Mouse (Mus musculus) right cerebral cortex, postnatal 25 days (tissue): ENCODE measurements around the gene Gabrb1.
"Not testable (repeated sequence)": the region's sequence is repeated elsewhere in the genome, so short reads cannot be mapped to it uniquely, and the experiment has no call there.

ENCODE experiments used
- DNase-seq: peaks from one replicate; pipeline ENCODE4 v3.0.0; 2022

Gabrb1 gene

DNA sequence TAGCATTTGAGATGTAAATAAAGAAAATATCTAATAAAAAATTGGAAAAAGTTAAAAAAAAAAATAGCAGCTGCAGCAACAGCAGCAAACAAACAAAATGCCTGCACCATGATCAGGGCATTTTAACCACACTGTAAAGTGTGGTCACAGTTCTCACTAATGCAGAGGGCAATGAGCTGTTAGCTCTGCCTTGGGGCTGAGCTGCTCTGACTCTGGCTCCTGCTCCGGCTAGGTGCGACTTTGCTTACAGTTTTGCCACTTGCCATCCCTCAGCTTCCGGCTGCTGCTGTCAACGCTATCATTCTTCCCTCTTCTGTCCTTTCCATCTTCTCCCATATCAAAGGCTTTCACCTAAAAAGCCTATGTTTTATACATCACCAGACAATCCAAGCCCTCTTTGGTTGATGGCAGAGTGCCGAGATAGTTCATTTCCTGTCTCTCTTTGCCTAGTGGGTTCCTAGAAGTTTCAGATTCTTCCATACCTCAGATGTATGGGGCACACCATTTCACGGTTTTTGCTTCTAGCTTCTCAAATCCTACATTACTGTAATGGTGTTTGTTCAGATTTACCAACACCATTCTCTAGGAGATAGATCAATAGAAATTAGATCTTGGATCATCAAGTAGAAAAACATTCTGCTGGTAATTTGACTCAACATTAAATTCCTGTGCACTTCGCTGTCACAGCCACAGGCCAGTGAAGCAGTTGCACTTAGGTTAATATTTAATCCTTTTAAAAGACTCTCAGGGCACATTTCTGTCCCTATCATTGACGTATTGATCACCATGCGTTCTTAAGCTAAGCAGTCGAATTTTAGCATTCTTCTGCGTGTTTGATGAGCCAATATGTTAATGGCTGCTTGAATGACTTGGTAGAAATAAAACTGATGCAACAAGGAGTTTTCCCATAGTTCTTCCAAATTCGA is 385.6 kb downstream of the Gabrb1 start:
- no peak for DNase-seq

DNA sequence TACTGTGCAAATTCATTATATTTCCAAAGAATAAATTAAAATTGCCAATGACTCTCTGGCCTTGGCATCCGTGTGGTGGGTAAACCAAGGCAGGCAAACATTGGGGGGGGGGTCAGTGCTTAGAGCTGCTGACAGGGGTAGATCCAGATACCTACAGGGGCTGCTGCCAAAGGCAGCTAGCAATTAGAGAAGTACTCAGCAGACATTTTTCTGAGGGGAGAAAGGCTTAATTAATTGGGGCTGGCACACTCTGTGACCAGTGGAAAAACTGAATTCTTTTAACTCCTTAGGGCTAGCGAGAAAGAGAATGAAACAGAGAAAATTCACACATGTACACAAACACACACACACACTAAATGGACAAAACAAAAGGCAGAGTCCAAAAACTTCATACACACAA is 388.3 kb downstream of the Gabrb1 start:
- no peak for DNase-seq

DNA sequence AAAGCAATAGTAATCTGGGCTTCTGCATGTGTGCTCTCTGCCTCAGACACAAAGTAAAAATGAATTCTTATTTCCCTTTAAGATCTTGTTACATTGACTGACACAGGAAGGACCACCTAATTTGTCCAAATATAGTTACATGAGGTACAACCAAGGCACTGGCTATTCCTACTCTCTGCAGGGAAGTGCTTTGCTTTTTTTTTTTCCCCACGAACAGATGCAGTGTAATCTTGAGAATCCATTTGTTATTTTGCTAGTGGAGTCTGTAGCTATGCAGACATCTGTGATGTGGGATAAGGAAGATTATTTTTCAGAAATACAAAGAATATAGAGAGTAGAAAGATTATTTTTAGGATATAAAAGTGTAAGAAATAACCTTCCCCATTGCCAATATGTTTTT is 406.2 kb downstream of the Gabrb1 start:
- no peak for DNase-seq

DNA sequence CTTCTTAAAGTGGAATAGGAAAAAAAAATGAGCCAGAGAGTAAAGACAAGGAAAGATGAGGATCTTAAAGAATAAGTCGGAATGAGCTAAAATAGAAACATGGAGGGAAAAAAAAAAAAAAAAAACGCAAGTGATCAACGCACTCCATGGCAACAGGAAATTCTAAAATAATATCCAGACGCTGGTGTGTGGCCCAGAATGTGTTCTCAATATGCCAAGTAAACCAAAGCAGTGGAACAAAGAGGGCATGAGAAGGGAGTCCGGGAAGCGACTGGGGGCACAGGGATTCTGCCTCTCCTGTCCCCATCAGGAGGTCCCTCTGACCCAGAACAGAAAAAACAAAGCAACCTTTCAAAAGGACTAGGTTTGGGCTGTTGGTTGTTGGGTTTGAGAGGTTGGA is 410.9 kb downstream of the Gabrb1 start:
- DNase-seq, result no peak

DNA sequence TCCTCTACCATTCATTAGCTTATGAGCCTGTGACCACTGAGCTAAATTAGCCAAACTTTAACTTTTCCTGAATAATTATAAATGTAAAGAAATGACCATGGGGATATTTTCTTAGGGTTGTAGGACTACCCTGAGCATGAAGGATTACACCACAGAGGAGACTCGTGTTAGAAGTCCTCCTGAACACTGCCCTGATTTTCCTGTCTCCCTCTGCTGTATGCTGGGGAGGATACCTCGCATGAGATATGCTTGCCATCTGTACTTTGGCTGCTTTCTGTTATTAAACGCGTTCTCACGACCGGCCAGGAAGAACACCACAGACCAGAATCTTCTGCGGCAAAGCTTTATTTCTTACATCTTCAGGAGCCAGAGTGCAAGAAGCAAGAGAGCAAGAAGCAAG is 411.5 kb downstream of the Gabrb1 start:
- DNase-seq, result not testable (repeated sequence)

DNA sequence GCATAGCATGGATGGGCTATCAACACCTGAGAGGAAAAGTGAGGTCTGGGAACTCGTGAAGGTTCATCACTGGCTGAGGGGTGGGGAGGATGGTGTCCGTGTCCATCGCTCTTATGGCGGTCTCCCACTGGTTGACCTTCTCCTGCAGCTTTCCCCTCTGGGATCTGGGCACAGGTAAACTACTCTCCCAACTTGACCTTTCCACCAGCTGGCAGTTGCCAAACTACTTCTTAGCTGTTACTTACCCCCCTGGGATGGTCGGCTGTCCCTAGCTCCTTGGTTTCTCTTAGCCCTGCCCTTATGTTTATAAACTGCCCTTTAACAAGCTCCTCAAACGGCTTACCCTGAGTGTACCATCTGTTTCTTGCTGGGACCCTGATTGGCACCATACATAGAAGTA is 418.9 kb downstream of the Gabrb1 start:
- no peak for DNase-seq

DNA sequence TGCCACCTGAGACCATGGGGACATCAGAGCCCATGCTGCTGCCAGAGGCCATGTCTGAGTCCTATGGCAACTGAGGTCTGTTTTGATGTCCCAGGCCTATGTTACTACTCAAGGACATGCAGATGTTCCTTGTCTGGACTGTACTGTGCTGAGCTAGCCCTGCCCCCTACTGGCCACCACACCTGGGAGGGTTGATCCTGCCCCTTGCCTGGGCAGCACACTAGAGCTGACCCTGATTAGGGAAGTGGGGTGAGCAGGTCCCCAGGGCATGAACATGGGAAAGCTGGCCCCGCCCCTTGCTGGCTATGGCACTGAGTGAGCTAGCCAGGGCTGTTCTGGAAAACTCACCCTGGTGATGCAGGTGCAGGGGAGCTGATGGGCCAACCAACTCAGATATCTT is 428.6 kb downstream of the Gabrb1 start:
- DNase-seq, result no peak

DNA sequence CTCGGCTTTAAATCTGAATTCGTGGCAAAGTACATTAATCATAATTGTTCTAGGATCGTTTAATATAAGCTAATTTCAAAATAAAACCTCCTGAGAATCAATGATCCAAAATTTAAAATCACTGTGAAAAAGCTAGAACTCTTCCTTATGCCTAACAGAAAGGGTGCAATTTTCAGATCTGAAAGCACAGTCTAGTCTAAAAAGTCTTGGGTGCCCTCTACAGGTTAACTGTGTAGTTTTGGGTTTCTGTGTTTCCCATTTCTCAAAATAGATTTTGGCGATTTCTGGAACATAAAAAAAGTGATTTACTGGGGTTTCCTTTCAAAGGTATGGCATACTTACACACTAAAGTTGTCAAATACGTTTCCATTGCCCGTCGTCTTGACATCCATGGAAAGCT is 436.7 kb downstream of the Gabrb1 start:
- DNase-seq, result no peak

DNA sequence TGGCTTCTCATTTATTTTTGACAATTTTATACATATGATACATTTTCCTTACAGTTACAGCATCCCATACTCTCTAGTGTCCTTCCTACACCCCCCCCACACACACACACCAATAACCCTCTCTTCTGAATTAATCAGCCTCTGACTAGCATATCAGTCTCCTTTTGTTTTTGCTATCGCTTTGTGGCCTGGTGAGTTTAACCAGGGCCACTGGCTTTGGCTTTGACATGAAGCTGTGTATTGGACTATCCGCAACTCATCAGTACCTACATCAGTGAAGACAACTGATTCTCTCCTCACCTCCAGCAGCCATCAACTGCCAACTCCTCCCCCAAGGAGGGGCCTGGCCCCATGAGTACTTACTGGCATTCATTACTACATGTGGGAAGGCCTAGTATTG is 437.1 kb downstream of the Gabrb1 start:
- DNase-seq, result no peak

DNA sequence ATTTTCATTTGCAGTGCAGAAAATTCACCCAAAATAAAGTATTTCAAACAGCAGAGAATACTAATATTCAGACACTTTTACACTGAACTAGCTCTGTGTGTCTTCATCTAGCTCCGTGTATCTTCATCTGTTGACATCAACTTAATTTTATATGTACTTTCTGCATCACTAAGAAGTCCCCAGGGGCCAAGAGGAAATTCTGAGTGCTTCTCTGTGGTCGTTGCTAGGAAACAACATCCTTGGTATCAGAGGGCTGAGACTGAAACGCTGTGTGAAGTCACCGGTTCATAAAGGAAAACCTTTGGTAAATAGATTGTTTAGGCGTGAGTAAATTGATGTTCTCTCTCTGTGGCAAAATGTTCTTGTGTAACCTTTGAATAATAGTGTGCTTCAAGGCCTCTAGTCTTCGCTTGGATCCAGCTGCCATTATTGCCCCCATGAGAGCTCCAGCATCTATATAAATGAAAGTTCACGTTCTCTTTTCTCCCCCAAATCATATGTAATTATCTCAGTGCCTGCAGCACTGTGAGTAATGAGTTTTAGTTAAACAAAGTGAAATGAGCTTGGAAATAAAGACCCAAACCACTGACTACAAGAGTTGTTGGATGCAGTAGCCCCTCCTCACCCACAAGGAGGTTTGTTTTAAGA is 446.5 kb downstream of the Gabrb1 start:
- DNase-seq, result no peak

DNA sequence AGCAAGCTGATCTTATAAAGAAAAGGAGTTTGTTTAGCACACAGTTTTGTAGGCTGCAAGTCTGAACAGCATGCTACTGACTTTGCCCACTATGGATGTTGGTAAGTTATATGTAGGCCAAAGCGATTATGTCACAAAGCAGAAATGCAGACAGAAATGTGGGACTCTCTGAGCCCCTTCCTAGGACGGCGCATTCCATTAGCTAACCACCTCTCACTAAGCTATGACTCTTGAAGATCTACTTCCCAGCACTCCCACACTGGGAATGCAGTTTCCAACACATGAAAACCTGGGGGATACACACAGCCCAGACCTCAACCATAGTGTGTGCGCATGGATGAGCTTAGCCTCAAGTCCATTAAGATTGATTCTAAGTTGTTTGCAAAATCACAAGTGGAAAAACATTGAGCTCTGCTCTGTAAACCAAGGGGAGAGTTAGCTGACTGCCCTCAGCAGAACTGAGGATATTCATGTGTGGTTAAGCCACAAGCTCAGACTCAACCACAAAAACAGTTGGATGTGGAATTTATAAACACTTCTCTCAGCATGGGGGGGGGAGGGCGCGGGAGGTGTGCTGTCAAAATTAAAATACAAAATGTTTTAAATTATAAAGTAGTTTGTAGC is 464.6 kb downstream of the Gabrb1 start:
- no peak for DNase-seq

DNA sequence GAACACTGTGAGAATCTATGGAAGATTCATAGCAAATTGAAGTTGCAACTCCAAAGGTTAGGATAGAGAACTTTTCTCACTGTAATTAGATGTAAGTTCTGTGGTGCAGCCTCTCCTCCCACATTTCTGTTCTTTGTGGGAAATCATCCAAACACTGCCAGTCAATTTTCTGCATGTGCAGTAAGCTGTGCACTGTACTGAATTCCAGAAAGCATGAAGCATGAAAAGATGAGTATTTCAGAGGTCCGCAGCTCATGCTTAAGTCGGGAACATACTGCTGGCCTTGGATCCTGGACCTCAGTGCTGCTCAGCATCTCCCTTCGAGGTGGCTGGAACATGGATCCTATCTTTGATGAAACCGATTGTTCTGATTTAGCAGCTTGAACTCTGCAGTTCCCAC is 468.8 kb downstream of the Gabrb1 start:
- no peak for DNase-seq

DNA sequence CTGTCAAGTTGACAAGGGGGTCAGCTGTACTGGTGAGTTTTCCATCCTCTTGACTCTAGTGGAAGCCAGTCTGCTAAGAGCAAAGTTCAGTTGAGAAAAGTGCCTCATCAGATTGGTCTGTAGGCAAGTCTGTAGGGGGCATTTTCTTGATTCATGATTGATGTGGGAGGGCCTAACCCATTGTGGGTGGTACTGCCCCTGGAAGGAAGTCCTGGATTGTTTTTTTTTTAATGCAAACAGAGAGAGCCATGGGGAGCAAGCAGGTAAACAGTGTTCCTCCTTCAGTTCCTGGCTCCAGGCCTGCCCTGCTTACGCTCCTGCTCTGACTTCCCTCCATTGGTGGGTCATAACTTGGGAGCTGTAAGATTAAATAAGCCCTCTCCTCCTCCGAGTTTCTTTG is 476.0 kb downstream of the Gabrb1 start:
- no peak for DNase-seq

DNA sequence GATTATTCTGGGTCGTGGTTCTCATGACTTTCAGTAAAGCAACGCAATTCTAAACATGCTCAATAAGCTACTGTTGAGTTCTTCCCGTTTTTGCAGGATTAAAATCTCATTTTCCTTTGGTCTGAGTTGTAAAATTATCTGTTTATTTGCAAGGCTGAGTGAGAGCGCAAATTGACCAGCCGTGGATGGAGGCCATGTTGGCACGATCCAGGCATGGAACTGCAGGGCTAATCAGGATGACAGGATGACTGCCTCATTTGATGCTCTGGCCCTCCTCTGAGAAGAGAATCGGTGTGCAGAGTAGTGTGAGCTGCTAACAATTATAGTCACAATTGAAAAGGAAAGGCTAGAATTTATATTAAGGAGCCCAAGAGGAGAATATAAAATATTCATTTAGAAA is 480.3 kb downstream of the Gabrb1 start:
- no peak for DNase-seq

DNA sequence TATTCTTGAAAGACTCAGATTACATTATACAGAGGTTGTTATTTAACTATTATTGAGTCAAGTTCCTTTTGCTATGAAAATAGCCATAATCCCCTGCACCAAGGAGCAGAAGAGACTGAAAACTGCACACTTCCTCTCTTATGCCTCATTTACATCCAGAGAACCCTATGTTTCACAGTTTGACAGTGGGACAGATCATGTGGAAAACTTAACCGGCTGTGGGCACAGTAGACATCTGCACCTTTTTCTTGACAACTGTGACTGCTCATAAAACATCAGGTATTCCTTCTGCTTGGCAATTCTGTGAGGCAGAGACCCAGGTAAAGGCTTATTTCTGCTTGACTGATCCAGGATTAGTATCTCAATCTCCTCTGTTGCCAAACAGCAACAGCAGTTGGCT is 481.7 kb downstream of the Gabrb1 start:
- no peak for DNase-seq

DNA sequence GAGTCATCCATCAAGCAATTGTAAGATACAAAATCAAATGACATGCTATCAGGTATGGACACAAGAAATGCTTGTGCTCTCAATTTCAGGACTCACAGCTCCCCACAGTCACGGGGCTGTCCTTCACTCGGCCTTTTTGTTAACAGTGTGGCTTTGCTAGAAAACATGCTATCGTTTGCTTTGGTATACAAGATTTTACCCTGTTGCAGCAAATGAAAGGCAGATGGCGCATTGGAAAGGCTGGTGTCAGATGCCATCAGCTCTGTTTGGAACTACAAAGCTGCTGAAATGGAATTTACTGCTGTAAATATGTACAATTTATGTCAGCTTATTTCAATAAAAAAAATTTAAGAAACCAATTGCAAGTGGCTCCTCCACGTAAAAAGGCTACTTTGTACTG is 490.8 kb downstream of the Gabrb1 start:
- no peak for DNase-seq

DNA sequence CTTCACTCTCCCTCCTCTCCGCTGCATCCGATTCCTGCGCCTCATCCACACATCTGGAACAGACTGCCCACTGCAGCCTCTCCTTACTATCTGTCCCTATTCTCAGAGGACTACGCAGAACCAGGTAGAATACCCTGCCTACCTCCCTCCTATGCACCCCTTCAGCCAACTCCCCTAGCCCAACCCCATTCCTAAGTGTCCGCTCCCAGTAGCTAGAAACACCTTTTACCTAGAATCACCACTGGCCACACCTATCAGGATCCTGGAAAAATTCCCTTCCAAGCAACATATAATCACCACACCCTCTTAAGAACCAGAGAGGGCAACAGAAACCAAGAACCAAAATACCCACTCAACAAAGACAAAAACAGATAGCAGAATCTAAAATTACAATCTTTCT is 493.0 kb downstream of the Gabrb1 start:
- DNase-seq, result no peak

DNA sequence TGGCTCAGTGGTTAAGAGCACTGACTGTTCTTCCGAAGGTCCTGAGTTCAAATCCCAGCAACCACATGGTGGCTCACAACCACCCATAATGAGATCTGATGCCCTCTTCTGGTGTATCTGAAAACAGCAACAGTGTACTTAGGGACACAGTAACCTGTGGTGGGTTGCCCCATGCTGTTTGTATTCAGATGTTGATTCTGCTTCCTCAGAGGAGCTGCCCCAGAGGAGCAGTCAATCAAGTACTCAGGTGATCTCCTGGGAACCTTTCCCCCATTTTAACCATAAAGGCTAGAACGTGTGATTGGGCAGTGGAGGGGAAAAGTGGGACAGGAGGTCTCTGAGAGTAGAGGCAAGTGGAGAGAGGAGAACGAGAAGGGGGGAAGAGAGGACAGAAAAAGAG is 497.8 kb downstream of the Gabrb1 start:
- not testable (repeated sequence) for DNase-seq

DNA sequence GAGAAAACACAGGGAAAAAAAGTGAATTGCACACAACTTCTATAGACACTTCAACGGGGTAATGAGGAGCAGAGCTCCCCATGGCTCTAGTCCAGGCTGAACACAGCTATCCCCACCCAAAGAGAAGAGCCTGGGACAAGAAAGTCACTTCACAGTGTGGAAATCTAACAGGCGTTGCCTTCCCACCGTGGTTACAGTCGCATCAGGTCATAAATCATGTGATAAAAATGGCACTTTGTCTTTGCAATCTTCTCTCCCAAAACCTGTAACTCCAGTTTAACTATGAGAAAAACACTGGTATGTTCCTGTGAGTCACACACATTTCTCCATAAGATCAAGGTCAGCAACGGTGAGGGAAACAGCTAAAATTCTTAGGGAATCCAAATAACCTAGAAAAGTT is 498.7 kb downstream of the Gabrb1 start:
- DNase-seq, result no peak

DNA sequence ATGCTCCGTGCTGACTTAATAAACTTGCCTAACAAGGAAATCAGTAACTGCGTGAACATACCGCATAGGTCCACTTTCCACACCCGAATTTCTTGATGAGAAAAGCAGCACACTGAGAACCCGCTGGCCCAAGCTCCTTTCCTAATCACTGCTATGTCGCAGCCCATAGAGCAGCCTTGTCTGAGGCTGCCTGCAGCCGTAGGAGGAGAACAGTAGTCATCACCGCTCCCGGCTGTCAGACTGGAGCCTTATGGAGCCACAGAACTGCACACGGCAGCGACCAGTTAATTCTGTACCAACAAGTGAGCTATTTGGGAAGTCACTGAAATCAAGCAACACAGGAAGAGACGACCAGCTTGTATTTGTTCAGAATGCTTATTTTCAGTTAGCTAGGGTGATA is 500.8 kb downstream of the Gabrb1 start:
- no peak for DNase-seq

DNA sequence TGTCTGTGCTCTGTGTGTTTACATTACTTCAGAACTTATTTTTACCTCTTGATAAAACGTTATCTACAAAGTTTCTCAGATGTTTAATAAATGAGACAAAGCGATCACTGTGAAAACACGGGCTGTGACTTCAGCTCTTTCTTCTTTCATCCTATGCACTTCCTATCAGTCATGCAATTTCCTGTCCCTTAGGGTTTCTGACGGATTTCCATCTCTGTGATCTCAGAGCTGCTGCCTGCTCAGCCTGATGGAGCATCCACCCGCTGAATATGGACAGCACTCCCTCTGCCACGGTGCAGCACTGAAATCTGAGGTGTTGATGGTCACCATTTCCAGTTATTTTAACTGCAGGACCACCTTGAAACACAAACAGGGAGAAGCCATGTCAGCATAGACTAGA is 501.6 kb downstream of the Gabrb1 start:
- DNase-seq, result no peak

DNA sequence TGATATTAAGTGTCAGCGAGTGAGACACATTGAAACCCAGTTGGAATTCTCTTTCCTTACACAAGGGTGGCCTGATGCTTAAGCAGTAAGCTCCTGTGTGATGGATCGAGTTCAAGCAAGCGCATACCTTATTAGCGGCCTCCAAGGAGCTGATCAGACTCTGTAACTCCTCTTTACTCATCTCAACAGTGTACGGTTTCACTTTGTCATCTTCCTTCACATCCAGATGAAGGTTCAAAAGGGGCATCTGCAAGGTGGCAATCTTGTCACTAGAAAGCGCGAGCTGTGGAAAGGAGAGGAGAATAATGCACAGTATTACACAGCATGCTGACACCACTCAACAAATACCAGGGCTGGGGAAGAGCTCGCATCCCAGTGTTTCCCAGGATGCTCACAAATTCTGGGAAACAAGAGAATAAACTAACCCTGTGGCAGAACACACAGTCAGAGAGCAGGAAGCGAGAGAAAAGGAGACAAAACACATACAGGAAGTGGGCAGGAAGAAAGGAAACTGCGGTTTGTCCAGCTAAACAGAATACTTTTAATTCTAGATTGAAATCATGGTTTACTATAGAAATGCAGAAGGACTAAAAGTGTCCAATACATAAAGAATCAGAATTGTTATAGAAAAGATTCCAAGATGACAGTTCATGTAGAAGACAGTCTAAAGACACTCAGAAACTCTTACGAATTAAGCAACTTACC is 503.0 kb downstream of the Gabrb1 start:
- no peak for DNase-seq

DNA sequence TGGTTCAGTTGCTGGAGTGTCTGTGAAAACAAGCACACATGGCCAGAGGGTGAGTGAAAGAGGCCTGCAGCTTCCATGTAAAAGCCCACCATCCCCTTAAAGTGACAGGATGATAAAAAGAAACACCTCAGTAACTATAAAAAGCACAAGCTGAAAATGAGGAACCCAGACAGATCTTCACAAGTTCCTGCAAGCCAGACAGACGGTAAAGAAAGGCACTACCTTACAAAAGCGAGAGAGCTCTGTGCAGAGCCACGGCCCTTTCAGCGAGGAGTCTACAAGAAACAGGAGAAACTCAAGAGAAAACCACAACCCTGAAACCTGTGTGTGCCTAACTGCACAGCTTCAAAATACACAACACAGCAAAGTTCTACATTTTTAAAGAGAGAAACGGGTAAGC is 504.9 kb downstream of the Gabrb1 start:
- DNase-seq, result no peak

DNA sequence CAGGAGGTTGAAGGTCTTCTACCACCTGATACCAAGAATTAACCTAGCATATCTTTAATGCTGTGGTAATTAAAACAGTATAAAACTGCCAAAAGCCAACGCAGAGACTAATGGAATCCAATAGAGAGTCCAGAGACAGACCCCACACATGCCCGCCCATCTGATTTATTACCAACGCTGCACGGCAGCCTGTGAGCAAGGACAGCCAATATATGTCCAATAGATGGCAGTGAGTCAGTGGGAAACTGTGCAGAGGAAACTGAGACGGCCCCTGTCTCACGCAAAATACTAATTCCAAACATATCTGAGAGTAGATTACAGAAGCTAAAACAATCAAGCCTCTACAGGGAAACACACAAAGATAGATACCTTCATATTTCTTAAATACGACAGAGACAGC is 506.5 kb downstream of the Gabrb1 start:
- DNase-seq, result no peak
